Mouse (Mus musculus) neural tube, embryonic 10.5 days (tissue): ENCODE data around the gene Klk9.

Experiments used
- DNase-seq: peaks from one replicate; pipeline ENCODE4 v3.0.0-alpha.2; 2017; ENCODE audit warnings: low spot score; ENCODE audit errors: extremely low spot score

Gene Klk9

GRCm38 (mm10) chr7:43791591-43791990, at the start of gene Klk9:
Gene Klk9 (plus strand): TSS chr7:43791891.
- DNase-seq: no peak

- DNase-seq: no peak
Observed at GRCm38 (mm10) chr7:43747788-43748187, 43.9 kb upstream of the Klk9 start.

GRCm38 (mm10) chr7:43752806-43753205, 38.9 kb upstream of the Klk9 start:
- DNase-seq: no peak

- peak; percentile 9 for DNase-seq
Observed at GRCm38 (mm10) chr7:43766484-43766883, 25.2 kb upstream of the Klk9 start.

- DNase-seq: peak; percentile 3
Observed at GRCm38 (mm10) chr7:43768597-43768996, 23.1 kb upstream of the Klk9 start, which contains the start of gene Klk12. Gene Klk12 (plus strand): TSS chr7:43768897.

- DNase-seq: peak; percentile 2
Observed at GRCm38 (mm10) chr7:43769636-43770035, 22.1 kb upstream of the Klk9 start.

GRCm38 (mm10) chr7:43770701-43771100, 21.0 kb upstream of the Klk9 start:
- DNase-seq: peak; percentile 1

- peak; percentile 6 for DNase-seq
Observed at GRCm38 (mm10) chr7:43771916-43772315, 19.8 kb upstream of the Klk9 start.

GRCm38 (mm10) chr7:43772901-43773300, 18.8 kb upstream of the Klk9 start:
- DNase-seq: peak; percentile 6

- peak; percentile 11 for DNase-seq
Observed at GRCm38 (mm10) chr7:43774364-43774763, 17.3 kb upstream of the Klk9 start, which contains the start of gene Klk11. Gene Klk11 (plus strand): TSS chr7:43774604.

GRCm38 (mm10) chr7:43774802-43775201, 16.9 kb upstream of the Klk9 start:
- DNase-seq: peak; percentile 12

GRCm38 (mm10) chr7:43775311-43776057, 16.2 kb upstream of the Klk9 start:
- peak; percentile 10 for DNase-seq

- no peak for DNase-seq
Observed at GRCm38 (mm10) chr7:43776506-43776905, 15.2 kb upstream of the Klk9 start.

GRCm38 (mm10) chr7:43777423-43777822, 14.3 kb upstream of the Klk9 start:
- peak; percentile 5 for DNase-seq

- peak; percentile 7 for DNase-seq
Observed at GRCm38 (mm10) chr7:43778176-43778970, 13.3 kb upstream of the Klk9 start.

- no peak for DNase-seq
Observed at GRCm38 (mm10) chr7:43780241-43780640, 11.4 kb upstream of the Klk9 start.

- DNase-seq: no peak
Observed at GRCm38 (mm10) chr7:43780746-43781145, 10.9 kb upstream of the Klk9 start, which contains the start of gene Klk10. Gene Klk10 (plus strand): TSS chr7:43781035.

- DNase-seq: no peak
Observed at GRCm38 (mm10) chr7:43781541-43781940, 10.2 kb upstream of the Klk9 start.

- peak; percentile 86 for DNase-seq
Observed at GRCm38 (mm10) chr7:43782275-43783265, 9.1 kb upstream of the Klk9 start.

- no peak for DNase-seq
Observed at GRCm38 (mm10) chr7:43785286-43785685, 6.4 kb upstream of the Klk9 start.

GRCm38 (mm10) chr7:43788096-43788495, 3.6 kb upstream of the Klk9 start:
- no peak for DNase-seq
